Mouse (Mus musculus) cortical plate, adult 2 months (tissue): ENCODE data around the gene Zfp148. TPM values are rescaled to one million over a fixed set of nuclear protein-coding genes. Genes with fewer than 3 reads are reported as not detected.
"Not testable (repeated sequence)": the region's sequence is repeated elsewhere in the genome, so short reads cannot be mapped to it uniquely, and the experiment has no call there.

ENCODE experiments used
- H3K27ac ChIP-seq: fragments of 200-500 bp; 2 replicates; pipeline ENCODE4 v1.5.1; 2012; ENCODE audit warnings: low read length, control low read depth, inconsistent platforms; ENCODE audit not compliant: insufficient read depth
- H3K4me1 ChIP-seq: fragments of 200-500 bp; 2 replicates; pipeline ENCODE4 v1.6.1; 2011; ENCODE audit warnings: low read length; ENCODE audit not compliant: control insufficient read depth, insufficient read depth
- H3K4me3 ChIP-seq: fragments of 200-500 bp; 2 replicates; pipeline ENCODE4 v1.5.1; 2011; ENCODE audit warnings: mild to moderate bottlenecking, low read length, control low read depth; ENCODE audit not compliant: insufficient read depth
- CTCF ChIP-seq: fragments of 200-500 bp; IDR thresholded peaks from 2 replicates; pipeline ENCODE4 v1.5.1; 2011; ENCODE audit warnings: mild to moderate bottlenecking, control low read depth, low read length; ENCODE audit not compliant: insufficient read depth; ENCODE audit errors: extremely low read depth
- POLR2A ChIP-seq: fragments of 200-500 bp; IDR thresholded peaks from 2 replicates; pipeline ENCODE4 v1.6.1; 2011; ENCODE audit warnings: mild to moderate bottlenecking, low read length, control low read depth; ENCODE audit not compliant: insufficient read depth; ENCODE audit errors: extremely low read depth
- polyA plus RNA-seq: library from polyadenylated mRNA; depleted of rRNA; stranded (reverse); fragments of >200 nt; gene quantifications from 2 replicates; pipeline ENCODE4 v1.2.3, GENCODE M21; 2012

The Zfp148 gene
- polyA plus RNA-seq, 1 experiment, result 35.5 TPM

- TF ChIP-seq POLR2A (no peak), CTCF (no peak)
- peaks cover 4% of the 10 kb centered on the region for H3K4me1 ChIP-seq
- peak overlapping the region; percentile 98 for H3K27ac ChIP-seq
- peak overlapping the region; percentile 99 for H3K4me3 ChIP-seq
These were observed 412 bp downstream of the Zfp148 start for GRCm38 (mm10) chr16:33380882-33381613.

- peak overlapping the region; percentile 99 for H3K4me3 ChIP-seq
- peaks cover 5% of the 10 kb centered on the region for H3K4me1 ChIP-seq
- TF ChIP-seq POLR2A (no peak), CTCF (no peak)
- peak overlapping the region; percentile 98 for H3K27ac ChIP-seq
These were observed 1.1 kb downstream of the Zfp148 start for GRCm38 (mm10) chr16:33381614-33382245.

- H3K27ac ChIP-seq, result no peak overlapping the region
- TF ChIP-seq CTCF (no peak), POLR2A (no peak)
These were observed 1.7 kb downstream of the Zfp148 start for GRCm38 (mm10) chr16:33382341-33382740.

GRCm38 (mm10) chr16:33383584-33383983, 2.9 kb downstream of the Zfp148 start:
- TF ChIP-seq POLR2A (no peak), CTCF (no peak)
- Histone ChIP-seq H3K27ac (no peak overlapping the region), H3K4me1 (peaks cover 5% of the 10 kb centered on the region), H3K4me3 (no peak overlapping the region)

More at GRCm38 (mm10) chr16:33382341-33382740, 1.7 kb downstream of the Zfp148 start:
- Histone ChIP-seq H3K4me3 (peak overlapping the region; percentile 99), H3K4me1 (peaks cover 5% of the 10 kb centered on the region)

- not testable (repeated sequence) for H3K4me3 ChIP-seq, H3K27ac ChIP-seq, H3K4me1 ChIP-seq
These were observed 3.4 kb downstream of the Zfp148 start for GRCm38 (mm10) chr16:33384057-33384456.

GRCm38 (mm10) chr16:33387013-33387412, 6.4 kb downstream of the Zfp148 start:
- H3K4me3 ChIP-seq, result no peak overlapping the region
- TF ChIP-seq CTCF (no peak), POLR2A (no peak)
- peaks cover 9% of the 10 kb centered on the region for H3K4me1 ChIP-seq
- no peak overlapping the region for H3K27ac ChIP-seq

GRCm38 (mm10) chr16:33387420-33387819, 6.8 kb downstream of the Zfp148 start:
- TF ChIP-seq POLR2A, result no peak
- TF ChIP-seq CTCF, result no peak
- H3K4me3 ChIP-seq, result no peak overlapping the region
- peaks cover 9% of the 10 kb centered on the region for H3K4me1 ChIP-seq
- no peak overlapping the region for H3K27ac ChIP-seq

GRCm38 (mm10) chr16:33399913-33400782, 19.5 kb downstream of the Zfp148 start:
- H3K27ac ChIP-seq, result no peak overlapping the region

GRCm38 (mm10) chr16:33400943-33401342, 20.3 kb downstream of the Zfp148 start:
- Histone ChIP-seq H3K4me3 (no peak overlapping the region), H3K27ac (no peak overlapping the region), H3K4me1 (peaks cover 5% of the 10 kb centered on the region; the same call in 1 of the 2 replicates)
- TF ChIP-seq CTCF, result no peak
- TF ChIP-seq POLR2A, result no peak

More at GRCm38 (mm10) chr16:33399913-33400782, 19.5 kb downstream of the Zfp148 start:
- TF ChIP-seq POLR2A (no peak), CTCF (no peak)
- H3K4me3 ChIP-seq, result peak overlapping the region; percentile 33
- peaks cover 5% of the 10 kb centered on the region; the same call in 1 of the 2 replicates for H3K4me1 ChIP-seq

GRCm38 (mm10) chr16:33403258-33403657, 22.6 kb downstream of the Zfp148 start:
- Histone ChIP-seq H3K4me3 (no peak overlapping the region), H3K4me1 (peaks cover 5% of the 10 kb centered on the region; the same call in 1 of the 2 replicates), H3K27ac (no peak overlapping the region)
- TF ChIP-seq POLR2A (no peak), CTCF (no peak)
